Mouse (Mus musculus) spleen, postnatal 10 days (tissue): ENCODE results near the gene Nsf.
A peak's percentile ranks its signal among the peaks of the same experiment; 100 is the strongest.

ENCODE experiments used
- DNase-seq, 2 experiments: peaks; one replicate each; pipeline ENCODE4 v3.0.0; 2021 to 2022; ENCODE audit warnings: low spot score in 2 of 2

Gene Nsf

DNA sequence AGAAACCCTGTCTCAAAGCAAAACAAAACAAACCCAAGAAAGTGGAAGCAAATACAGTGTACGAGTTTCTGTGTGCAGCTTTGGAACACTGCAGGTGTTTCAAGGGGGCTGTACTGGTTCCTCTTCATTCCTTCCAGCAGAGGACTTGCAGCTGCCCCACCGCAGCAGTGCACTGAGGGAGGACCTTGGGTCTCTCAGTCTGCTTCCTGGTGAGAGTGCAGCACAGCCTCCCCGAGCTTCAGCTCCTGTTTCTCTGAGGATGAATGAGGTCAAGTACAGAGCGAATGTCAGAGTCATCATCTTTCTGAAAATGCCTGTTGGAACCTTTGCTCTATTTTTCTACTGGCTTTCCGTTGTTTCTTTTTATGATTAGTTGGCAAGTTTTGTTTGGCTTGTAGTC is 12.5 kb downstream of the Nsf start:
- no peak for DNase-seq

GRCm38 (mm10) chr11:103940887-103941286 is 13.0 kb downstream of the Nsf start:
- no peak for DNase-seq

GRCm38 (mm10) chr11:103937976-103938728 is 15.7 kb downstream of the Nsf start:
- DNase-seq = no peak

GRCm38 (mm10) chr11:103937451-103937850 is 16.4 kb downstream of the Nsf start:
- no peak for DNase-seq

DNA sequence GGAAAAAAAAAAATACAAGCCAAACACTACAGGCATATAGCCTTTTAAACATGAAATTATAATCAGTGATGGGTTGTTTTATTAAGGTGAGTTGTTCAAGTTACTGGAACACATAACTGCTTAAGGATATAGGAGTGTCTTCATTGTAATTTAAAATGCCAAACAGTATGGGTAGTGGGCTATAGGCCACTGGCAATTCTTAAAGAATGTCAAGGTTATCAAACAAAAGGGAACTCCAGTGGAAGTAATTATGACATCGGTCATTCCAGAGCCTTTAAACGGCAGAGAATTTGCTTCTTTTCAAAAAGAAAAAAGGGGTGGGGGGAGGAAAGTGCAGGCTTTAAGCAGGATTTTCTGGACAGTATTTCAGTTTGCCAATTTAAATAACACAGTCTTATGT is 18.1 kb downstream of the Nsf start:
- DNase-seq = no peak

- no peak for DNase-seq
Observed at GRCm38 (mm10) chr11:103933886-103934285, 20.0 kb downstream of the Nsf start.

GRCm38 (mm10) chr11:103923957-103924356 is 29.9 kb downstream of the Nsf start:
- DNase-seq = no peak

GRCm38 (mm10) chr11:103923272-103923671 is 30.6 kb downstream of the Nsf start:
- peak in 1 of 2 experiments; percentile 26 for DNase-seq

GRCm38 (mm10) chr11:103922812-103923211 is 31.0 kb downstream of the Nsf start:
- no peak for DNase-seq

GRCm38 (mm10) chr11:103920665-103921064 is 33.2 kb downstream of the Nsf start:
- peak; percentile 14 to 58 for DNase-seq

DNA sequence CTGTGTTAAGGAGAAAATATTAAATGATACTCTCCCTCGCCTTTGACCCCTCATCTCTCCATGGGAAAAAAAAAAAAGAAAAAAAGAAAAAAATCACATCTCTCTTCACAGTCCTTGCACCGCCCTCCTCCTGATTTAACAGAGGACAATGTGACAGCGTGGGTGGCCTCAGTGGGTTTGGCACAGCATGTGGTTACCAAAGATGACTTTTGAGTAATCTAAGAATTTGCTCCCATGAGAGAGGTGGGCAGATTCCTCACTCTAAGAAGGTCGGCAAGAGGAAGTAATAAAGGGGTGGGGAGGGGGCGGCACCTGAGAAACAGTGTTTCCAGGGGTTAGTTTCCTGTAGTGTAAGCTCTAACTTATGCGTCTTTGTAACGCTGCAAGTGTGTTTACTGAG is 37.0 kb downstream of the Nsf start:
- no peak for DNase-seq

DNA sequence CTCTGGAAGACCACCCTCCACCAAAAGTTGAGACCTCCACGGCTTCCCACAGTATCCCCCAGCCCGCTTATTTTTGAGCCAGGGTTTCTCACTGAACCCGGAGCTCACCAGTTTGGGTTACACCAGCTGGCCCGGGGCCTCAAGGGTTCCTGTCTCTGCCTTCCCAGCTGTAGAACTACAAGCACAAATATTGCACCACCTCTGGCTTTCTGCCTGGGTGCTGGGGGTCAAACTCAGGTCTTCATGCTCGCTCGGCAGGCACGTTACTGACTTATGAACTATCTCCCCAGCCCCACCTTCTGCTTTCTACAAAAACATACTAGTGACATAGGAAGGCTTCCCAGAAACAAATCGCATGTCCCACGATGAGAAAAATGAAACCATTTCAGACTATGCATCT is 38.2 kb downstream of the Nsf start:
- DNase-seq = no peak

DNA sequence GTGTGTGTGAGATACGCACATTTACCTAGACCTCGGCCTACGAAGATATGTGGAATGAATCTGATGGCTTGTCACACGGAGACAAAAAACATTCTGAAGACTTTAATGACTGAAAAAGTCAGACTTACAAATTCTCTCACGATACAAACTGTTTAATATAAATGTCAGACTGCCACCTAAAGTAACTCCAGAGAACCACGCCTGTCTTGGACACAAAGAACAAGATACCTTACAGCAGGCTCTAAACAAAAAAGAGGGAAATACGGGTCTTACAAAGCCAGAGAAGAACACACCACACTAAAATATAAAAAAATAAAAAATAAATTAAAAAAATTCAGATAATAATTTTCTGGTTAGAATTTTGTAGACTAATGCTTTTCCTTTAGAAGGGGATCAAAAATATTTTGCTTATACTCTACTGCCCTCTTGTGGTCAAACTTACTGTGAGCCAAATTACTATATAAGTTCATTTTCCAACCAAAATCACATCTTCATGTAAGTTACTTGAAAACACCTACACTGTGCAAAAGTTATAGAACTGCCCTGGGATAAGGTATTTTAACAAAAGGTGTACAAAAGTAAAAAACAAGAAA is 42.8 kb downstream of the Nsf start:
- no peak for DNase-seq

DNA sequence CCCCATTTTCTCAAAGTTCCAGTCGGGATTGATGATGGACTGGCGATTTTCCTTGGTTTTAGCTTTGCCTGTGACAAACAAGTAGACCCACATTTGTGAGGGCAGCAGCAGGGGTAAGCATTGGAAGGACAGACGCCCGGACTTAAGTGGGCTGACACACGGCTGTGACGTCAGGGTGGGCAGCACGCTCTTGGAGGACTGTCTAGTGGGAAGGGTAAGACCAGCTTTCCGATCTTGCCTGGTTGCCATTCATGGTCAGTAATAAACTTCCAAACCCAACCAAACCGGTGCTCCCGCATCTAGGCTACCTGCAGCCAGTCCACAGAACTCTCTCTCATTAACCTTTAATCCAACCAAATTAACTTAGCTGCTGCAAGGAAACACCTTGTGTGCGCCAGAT is 43.3 kb downstream of the Nsf start:
- DNase-seq = no peak

DNA sequence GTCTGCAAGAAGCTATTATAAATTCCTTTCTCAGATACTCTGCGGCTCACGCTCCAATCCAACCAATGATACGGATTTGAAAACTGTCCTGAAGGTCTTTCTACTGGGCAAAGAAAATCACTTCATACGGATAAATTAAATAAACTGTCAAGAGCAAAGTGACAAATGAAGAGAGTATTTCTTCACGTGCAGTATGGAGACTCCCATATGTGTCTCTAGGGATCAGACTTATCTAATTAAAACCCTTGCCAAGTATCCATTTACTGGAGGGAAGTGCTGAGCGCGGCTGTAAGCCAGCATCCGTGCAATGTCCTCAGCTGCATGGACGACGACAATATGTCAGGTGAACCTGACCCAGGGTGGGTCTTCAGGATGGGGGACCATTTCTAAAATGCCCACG is 44.0 kb downstream of the Nsf start:
- DNase-seq = no peak

- DNase-seq = no peak
Observed at GRCm38 (mm10) chr11:103909396-103909795, 44.5 kb downstream of the Nsf start.

GRCm38 (mm10) chr11:103906051-103906719 is 47.7 kb downstream of the Nsf start:
- no peak for DNase-seq

GRCm38 (mm10) chr11:103905506-103905905 is 48.4 kb downstream of the Nsf start:
- no peak for DNase-seq

DNA sequence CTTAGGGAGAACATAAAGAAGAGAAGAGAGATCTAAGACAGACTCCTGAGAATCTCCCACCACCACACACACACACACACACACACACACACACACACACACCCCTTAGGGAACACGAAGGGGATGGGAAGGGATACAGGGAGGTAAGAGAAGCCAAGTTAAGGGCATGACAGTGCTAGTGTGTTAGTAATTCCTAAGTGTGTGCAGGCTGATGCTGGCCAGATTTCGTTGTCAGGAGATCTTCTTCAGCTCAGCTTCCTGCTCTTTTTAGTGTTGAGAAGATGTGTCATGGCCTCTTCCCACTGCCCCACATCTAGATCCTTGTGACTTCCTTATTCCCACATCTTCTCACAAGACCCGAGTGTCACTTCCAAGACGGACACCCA is 52.3 kb downstream of the Nsf start:
- no peak for DNase-seq

GRCm38 (mm10) chr11:103900803-103901580 is 52.9 kb downstream of the Nsf start:
- no peak for DNase-seq

- DNase-seq = no peak
Observed at GRCm38 (mm10) chr11:103896966-103897750, 56.7 kb downstream of the Nsf start.

GRCm38 (mm10) chr11:103896056-103896455 is 57.8 kb downstream of the Nsf start:
- DNase-seq = no peak
